Mouse (Mus musculus) ES-Bruce4 (cell line): ENCODE results near the gene Krt16.

Experiments
- CTCF ChIP-seq: IDR thresholded peaks from one replicate; pipeline ENCODE4 v1.8.1; 2011; ENCODE audit warnings: low read depth, low read length
- POLR2A ChIP-seq: IDR thresholded peaks from one replicate; pipeline ENCODE4 v1.8.1; 2011; ENCODE audit warnings: low read length; ENCODE audit not compliant: insufficient read depth

DNA sequence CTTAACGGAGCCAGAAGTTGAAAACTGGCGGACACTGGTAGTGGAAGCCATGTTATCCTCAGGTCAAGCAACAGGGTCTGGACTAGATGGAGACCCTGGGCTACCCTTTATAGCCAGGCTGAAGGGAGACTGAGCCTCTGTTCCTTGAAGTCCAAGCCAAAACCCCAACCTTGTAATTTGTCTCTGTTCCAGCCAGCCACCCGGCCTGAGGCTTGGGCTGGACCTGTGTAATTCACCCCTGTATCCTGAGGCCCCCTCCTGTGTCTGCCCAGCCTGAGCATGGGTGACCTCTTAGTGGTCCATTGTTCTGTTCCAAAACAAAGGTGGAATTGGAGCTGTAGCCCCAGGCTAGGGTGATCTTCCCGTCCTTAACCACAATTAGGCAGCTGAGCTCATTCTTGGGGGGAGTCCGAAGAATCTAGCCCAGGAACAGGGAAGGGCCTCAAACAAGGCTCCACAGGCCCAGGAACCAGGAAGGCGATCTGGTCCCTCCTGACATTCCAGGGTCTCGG is 21.2 kb upstream of the Krt16 start, which contains the start of gene Krt42:
- TF ChIP-seq CTCF (no peak), POLR2A (no peak)
